Mouse (Mus musculus) erythroblast, embryonic 14.5 days (primary cell): ENCODE data around the gene Dnm2. TPM values are rescaled to one million over a fixed set of nuclear protein-coding genes. Genes with fewer than 3 reads are reported as not detected.

ENCODE experiments used
- H3K27me3 ChIP-seq: 2 replicates; pipeline ENCODE4 v1.6.1; 2012; ENCODE audit warnings: inconsistent platforms; ENCODE audit not compliant: control insufficient read depth
- H3K36me3 ChIP-seq: 2 replicates; pipeline ENCODE4 v1.6.1; 2012; ENCODE audit warnings: mild to moderate bottlenecking, inconsistent platforms; ENCODE audit not compliant: control insufficient read depth
- H3K4me1 ChIP-seq: 2 replicates; pipeline ENCODE4 v1.6.1; 2012; ENCODE audit warnings: inconsistent platforms; ENCODE audit not compliant: control insufficient read depth
- H3K4me3 ChIP-seq: replicated peaks from 2 replicates; pipeline ENCODE3; 2012; ENCODE audit warnings: moderate library complexity, mild to moderate bottlenecking, inconsistent platforms
- H3K9me3 ChIP-seq: 2 replicates; pipeline ENCODE4 v1.6.1; 2012; ENCODE audit warnings: low read length, inconsistent platforms, mixed read lengths; ENCODE audit not compliant: control insufficient read depth
- GATA1 ChIP-seq: IDR thresholded peaks from 2 replicates; pipeline ENCODE4 v1.6.1; 2012; ENCODE audit warnings: low read length, inconsistent platforms, mixed read lengths
- TAL1 ChIP-seq: IDR thresholded peaks from 3 replicates; pipeline ENCODE4 v1.6.1; 2012; ENCODE audit warnings: low read length, inconsistent platforms, mixed read lengths
- polyA plus RNA-seq: library from polyadenylated mRNA; stranded (reverse); fragments of >175 nt; gene quantifications from 2 replicates; pipeline ENCODE4 v1.2.3, GENCODE M21; 2012

Dnm2 gene
- polyA plus RNA-seq, 1 experiment, result 112 TPM

DNA sequence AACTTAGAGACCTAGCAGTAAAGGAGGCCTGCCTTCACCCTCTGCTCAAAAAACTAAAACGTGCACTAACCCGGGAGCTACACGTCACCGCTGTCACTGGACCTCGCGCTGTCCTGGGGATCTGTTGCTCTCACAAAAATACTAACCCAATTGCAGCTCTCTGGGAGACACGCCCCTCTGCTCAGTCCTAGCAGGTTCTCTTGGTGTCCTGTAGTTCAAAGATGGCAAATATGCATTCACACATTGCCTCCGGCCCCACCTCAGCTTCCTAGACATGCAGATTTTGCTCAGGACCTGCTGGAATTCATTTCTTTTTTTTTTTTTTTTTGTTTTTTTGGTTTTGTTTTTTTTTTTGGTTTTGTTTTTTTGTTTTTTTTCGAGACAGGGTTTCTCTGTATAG is 66.0 kb downstream of the Dnm2 start:
- Histone ChIP-seq H3K9me3 (no peaks in the 10 kb centered on the region), H3K4me3 (no peak overlapping the region), H3K36me3 (peaks cover 94% of the 10 kb centered on the region), H3K27me3 (no peaks in the 10 kb centered on the region), H3K4me1 (peaks cover 4% of the 10 kb centered on the region)
- TF ChIP-seq TAL1, result no peak
- no peak for TF ChIP-seq GATA1

- Histone ChIP-seq H3K4me1 (peaks cover 4% of the 10 kb centered on the region), H3K4me3 (no peak overlapping the region), H3K9me3 (no peaks in the 10 kb centered on the region), H3K36me3 (peaks cover 98% of the 10 kb centered on the region), H3K27me3 (no peaks in the 10 kb centered on the region)
- no peak for TF ChIP-seq TAL1
These were observed 69.2 kb downstream of the Dnm2 start for GRCm38 (mm10) chr9:21493907-21494306.

- TF ChIP-seq TAL1, result no peak
- no peak for TF ChIP-seq GATA1
- no peak overlapping the region for H3K4me3 ChIP-seq
- no peaks in the 10 kb centered on the region for H3K27me3 ChIP-seq
- H3K36me3 ChIP-seq, result peaks cover 98% of the 10 kb centered on the region
- H3K9me3 ChIP-seq, result no peaks in the 10 kb centered on the region
- H3K4me1 ChIP-seq, result peaks cover 4% of the 10 kb centered on the region
These were observed 70.0 kb downstream of the Dnm2 start for GRCm38 (mm10) chr9:21494726-21495125.

DNA sequence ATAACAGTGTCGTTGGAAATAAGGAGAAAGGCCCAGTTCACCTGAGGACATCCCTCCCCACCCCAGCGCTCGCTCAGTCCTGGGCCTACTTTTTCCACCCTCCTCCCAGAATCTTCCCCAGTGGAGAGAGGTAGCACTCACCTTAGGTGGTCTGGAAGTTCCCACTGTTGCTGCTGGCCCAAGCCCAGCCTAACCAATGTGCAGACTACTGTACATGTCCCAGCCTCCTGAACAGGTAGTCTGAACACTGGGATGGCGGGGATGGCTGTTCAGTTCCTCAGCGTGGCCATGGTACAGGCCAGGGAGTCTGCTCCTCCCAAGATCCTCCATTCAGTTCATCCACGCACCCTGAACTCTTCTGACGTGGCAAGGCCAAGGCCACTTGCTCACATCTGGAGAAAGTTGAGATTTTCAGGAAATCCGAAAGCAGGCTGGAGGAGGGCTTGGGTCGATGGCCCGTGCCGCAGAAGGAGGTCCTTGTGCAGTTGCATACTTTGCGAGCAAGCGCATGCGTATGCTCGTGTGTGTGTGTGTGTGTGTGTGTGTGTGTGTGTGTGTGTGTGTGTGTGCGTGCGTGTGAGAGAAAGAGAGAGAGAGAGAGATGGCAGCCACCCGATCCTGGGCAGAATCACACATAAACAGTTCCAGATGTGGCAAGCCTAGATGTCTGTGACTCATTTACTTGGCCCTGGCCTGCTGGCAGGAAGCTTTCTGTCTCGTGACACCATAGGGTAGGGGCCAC is 71.8 kb downstream of the Dnm2 start:
- peaks cover 4% of the 10 kb centered on the region for H3K4me1 ChIP-seq
- H3K4me3 ChIP-seq, result no peak overlapping the region
- no peaks in the 10 kb centered on the region for H3K27me3 ChIP-seq
- H3K36me3 ChIP-seq, result peaks cover 87% of the 10 kb centered on the region
- no peaks in the 10 kb centered on the region for H3K9me3 ChIP-seq
- no peak for TF ChIP-seq TAL1
- TF ChIP-seq GATA1, result no peak

GRCm38 (mm10) chr9:21497050-21497542 is 72.4 kb downstream of the Dnm2 start:
- Histone ChIP-seq H3K36me3 (peaks cover 86% of the 10 kb centered on the region), H3K9me3 (no peaks in the 10 kb centered on the region), H3K4me1 (peaks cover 4% of the 10 kb centered on the region), H3K4me3 (no peak overlapping the region), H3K27me3 (no peaks in the 10 kb centered on the region)
- TF ChIP-seq GATA1, result no peak
- no peak for TF ChIP-seq TAL1

DNA sequence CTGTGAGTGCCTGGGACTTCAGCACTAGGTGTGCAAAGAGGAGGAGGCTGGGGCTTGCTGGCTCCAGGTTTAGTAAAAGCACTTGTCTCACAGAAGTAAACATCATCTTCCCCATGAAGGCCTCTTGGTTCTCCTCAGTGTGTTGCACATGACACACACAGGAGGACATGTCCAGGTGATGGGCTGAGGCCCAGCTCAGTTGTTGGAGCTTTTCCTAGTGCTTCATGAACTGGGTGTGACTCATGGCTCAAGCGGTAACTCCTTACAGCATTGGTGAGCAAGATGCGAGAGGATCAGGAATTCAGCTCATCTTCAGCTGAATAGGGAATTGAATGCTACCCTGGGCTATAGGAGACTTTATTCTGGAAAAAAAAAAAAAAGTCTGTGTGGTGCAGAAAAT is 73.0 kb downstream of the Dnm2 start:
- no peak overlapping the region for H3K4me3 ChIP-seq
- H3K9me3 ChIP-seq, result no peaks in the 10 kb centered on the region
- H3K27me3 ChIP-seq, result no peaks in the 10 kb centered on the region
- TF ChIP-seq GATA1, result no peak
- no peak for TF ChIP-seq TAL1
- H3K4me1 ChIP-seq, result peaks cover 4% of the 10 kb centered on the region
- H3K36me3 ChIP-seq, result peaks cover 86% of the 10 kb centered on the region

DNA sequence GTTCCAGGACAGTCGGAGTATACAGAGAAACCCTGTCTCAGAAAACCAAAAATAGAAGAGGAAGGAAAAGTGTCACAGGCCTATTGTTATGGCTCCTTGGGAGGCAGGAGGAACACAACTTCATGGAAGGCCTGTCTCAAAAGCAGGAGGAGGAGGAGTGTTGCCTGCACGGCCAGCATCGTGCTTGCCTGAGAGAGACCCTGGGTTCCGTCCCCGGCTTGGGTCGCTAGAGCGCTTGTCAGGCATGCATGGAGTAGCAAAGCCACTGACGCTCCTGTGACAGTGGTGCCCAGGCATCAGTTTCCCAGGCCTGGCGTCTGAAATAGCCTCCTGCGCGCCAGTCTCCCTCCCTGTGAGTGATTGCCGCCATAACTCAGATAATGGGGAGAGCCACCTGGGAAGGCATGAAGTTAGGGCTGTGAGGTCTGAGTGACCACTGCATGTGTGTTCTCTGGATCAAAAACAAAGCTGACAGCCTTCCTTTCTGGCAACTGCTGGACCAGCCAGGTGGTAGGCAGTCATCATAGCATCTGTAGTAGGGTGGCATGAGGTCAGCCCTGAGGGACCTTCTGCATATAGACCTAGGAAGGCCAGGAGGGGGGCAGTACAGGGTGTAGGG is 73.7 kb downstream of the Dnm2 start:
- no peaks in the 10 kb centered on the region for H3K27me3 ChIP-seq
- H3K9me3 ChIP-seq, result no peaks in the 10 kb centered on the region
- H3K36me3 ChIP-seq, result peaks cover 86% of the 10 kb centered on the region
- TF ChIP-seq GATA1 (no peak), TAL1 (no peak)
- H3K4me1 ChIP-seq, result peaks cover 4% of the 10 kb centered on the region
- H3K4me3 ChIP-seq, result no peak overlapping the region

DNA sequence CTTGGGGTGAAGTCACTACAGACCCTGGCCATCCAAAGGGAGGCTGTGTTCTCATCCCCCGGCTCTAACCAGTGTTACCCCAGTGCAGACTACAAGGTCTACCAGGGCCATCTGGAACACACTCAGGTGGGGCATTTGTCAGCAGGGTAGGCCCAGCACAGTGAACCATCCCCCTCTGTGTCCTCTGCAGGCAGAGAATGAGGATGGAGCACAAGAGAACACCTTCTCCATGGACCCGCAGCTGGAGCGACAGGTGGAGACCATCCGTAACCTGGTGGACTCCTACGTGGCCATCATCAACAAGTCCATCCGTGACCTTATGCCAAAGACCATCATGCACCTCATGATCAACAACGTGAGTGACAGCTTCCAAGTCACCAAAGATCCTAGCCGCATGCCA is 78.6 kb downstream of the Dnm2 start:
- Histone ChIP-seq H3K4me3 (no peak overlapping the region), H3K36me3 (peaks cover 85% of the 10 kb centered on the region), H3K9me3 (no peaks in the 10 kb centered on the region), H3K4me1 (no peaks in the 10 kb centered on the region; the same call in 1 of the 2 replicates), H3K27me3 (no peaks in the 10 kb centered on the region)
- TF ChIP-seq TAL1 (no peak), GATA1 (no peak)

DNA sequence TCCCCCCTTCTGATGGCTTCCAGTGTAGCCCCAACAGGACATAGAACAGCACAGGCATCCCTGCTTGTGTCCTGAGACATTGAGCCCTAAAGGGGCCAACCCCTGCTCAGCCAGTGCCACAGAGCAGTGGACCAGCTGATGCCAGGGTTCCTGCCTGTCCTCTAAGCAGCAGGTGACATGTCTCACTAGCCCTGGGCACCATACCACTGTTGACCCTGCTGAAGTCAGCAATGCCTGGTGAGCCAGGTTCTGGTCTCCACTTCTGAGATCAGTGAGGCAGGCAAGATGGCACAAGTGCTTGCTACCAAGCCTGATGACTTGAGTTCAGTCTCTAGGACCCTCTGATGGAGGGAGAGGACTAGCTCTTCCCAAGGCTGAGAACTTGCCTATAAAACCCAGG is 81.1 kb downstream of the Dnm2 start:
- no peaks in the 10 kb centered on the region for H3K9me3 ChIP-seq
- no peaks in the 10 kb centered on the region for H3K27me3 ChIP-seq
- peaks cover 75% of the 10 kb centered on the region for H3K36me3 ChIP-seq
- TF ChIP-seq GATA1 (no peak), TAL1 (no peak)
- no peak overlapping the region for H3K4me3 ChIP-seq
- H3K4me1 ChIP-seq, result peaks cover 24% of the 10 kb centered on the region
